Mouse (Mus musculus) C2C12 (cell line): ENCODE measurements around the gene Cask.

Experiments used
- CTCF ChIP-seq: IDR thresholded peaks from one replicate; pipeline ENCODE4 v1.5.1; 2011; ENCODE audit not compliant: control insufficient read depth, insufficient read depth, insufficient read length
- FOSL1 ChIP-seq: IDR thresholded peaks from one replicate; pipeline ENCODE4 v1.8.0; 2011; ENCODE audit warnings: mild to moderate bottlenecking, low read length; ENCODE audit not compliant: poor library complexity, insufficient read depth, severe bottlenecking
- MAX ChIP-seq: IDR thresholded peaks from one replicate; pipeline ENCODE4 v1.6.1; 2011; ENCODE audit warnings: mild to moderate bottlenecking, control low read depth
- MYOD1 ChIP-seq: IDR thresholded peaks from one replicate; pipeline ENCODE4 v1.6.1; 2011; ENCODE audit warnings: low read depth; ENCODE audit not compliant: control insufficient read depth, insufficient read length
- USF1 ChIP-seq: IDR thresholded peaks from one replicate; pipeline ENCODE4 v1.6.1; 2011; ENCODE audit warnings: low read depth, mild to moderate bottlenecking, control low read depth, moderate library complexity

DNA sequence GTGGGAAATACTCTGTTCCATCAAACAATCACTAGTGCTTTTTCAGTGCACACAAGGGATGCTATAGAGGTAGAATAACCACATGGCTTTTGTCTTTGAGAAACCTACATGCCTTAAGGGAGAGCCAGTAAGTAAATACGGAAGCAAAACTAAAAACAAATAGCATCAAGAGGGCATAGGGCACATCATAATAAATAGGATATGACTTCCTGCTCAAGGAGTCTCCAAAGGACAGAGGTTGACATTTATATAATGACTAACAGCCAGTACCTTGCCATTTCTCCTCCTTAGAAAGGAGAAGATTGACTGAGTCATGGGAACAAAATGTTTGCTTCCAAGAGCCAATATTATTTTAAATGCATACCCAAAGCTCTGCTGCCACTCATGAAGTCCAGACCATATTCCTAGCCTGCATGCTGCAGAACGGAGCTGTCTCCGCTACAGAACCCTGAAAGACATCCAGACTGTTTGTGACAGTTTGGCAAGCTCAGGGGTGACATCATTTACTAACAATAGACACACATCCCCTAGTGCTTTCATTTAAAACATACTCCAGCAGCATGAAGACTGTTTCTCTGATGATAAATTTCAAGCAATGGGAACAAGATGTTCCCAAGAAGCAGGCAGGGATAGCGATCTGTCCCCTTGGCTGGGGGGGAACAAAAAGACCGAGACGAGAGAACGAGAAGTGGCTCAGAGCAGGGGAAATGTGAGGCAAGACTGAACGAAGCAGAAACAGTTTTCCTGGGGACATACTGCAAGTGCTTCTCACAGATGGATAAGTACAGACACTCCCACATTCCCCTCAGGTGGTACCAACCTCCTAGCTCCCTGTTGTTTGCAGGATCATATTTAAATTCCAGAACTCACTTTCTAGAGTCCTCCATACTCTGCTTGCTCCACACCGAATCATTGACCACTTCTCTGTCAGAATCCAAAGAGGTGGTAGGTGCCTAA is 381.7 kb downstream of the Cask start:
- no peak for TF ChIP-seq CTCF
- TF ChIP-seq USF1 = no peak
- TF ChIP-seq MYOD1 = no peak
- no peak for TF ChIP-seq MAX
- no peak for TF ChIP-seq FOSL1
